Mouse (Mus musculus) megakaryocyte, embryonic 14.5 days (primary cell): ENCODE data around the gene Cd55b.

Source experiments
- FLI1 ChIP-seq: IDR thresholded peaks from 2 replicates; pipeline ENCODE4 v1.6.1; 2012; ENCODE audit warnings: low read length, inconsistent platforms, mixed read lengths
- GATA1 ChIP-seq: IDR thresholded peaks from 3 replicates; pipeline ENCODE4 v1.6.1; 2012; ENCODE audit warnings: mixed read lengths, low read length, inconsistent platforms, borderline replicate concordance

GRCm38 (mm10) chr1:130371895-130372528 lies 50.8 kb downstream of the Cd55b start:
- TF ChIP-seq GATA1: no peak
- no peak for TF ChIP-seq FLI1
